Mouse (Mus musculus) T-helper 2 cell (primary cell): ENCODE data around the gene Gm15448.
"Not testable (repeated sequence)": the region's sequence is repeated elsewhere in the genome, so short reads cannot be mapped to it uniquely, and the experiment has no call there.

Source experiments
- in situ Hi-C: fragments of 300-600 bp; cut with MboI, MseI; formaldehyde crosslinking; loops from one replicate; pipeline ENCODE4 v1.15.1; 2025; ENCODE audit warnings: high pct_unique_total_duplicates

The Gm15448 gene

DNA sequence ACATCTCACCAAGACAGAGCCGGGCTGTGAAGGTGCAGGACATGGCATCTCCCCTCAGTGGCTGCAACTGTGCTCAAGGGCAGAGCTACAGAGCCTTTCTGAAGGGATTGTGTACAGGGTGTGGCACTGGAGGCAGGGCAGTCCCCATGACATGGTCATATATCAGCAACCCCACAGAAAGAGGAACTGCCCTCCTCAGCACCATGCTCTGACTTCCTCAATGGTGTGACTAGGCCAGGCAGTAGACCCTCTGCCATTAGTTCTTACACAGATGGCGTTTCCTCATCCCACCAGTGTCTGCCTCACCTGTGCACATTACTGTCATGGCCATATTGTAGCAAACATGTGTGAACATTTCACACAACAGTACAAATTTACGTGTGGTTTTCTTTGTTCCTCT, at the start of gene Gm15448:
TSS of gene Gm15448 (minus strand) at position 89 of the 400 bp plus-strand sequence.
- in situ Hi-C loops = loop anchor here (25.0 kb wide), 1 partner anchor 213 kb away; the partner anchor contains the start of genes Ndufa3 and Oscar

DNA sequence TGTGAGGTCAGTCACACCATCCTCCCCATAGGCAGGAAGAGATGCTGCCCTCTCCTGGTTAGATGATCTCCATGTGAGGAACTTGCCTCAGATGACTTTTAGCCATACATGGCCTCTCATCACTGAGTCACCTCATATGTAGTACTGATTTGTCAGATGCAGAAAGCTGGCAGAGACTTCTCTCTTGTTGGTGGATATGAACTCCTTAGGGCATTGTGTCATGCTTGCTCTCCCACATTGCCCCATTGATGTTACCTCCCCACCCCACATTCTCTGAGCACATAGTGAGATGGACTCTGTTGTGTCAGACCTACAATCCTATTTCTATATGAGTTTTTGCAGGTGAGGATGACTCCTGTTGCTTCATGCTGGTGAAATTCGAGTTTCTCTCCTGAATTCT, 49.5 kb upstream of the Gm15448 start:
- in situ Hi-C loops = not testable (repeated sequence)

DNA sequence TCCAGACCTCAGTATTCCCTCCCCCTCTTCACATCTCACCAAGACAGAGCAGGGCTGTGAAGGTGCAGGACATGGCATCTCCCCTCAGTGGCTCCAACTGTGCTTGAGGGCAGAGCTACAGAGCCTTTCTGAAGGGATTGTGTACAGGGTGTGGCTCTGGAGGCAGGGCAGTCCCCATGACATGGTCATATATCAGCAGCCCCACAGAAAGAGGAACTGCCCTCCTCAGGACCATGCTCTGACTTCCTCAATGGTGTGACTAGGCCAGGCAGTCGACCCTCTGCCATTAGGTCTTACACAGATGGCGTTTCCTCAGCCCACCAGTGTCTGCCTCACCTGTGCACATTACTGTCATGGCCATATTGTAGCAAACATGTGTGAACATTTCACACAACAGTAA, 19.5 kb upstream of the Gm15448 start, which contains the start of gene Pira2:
TSS of gene Pira2 (minus strand) at position 101 of the 400 bp plus-strand sequence.
- in situ Hi-C loops = loop anchor here (5.0 to 25.0 kb wide), 2 partner anchors 67 to 233 kb away; partner anchors contain the start of genes Ndufa3 and Oscar

DNA sequence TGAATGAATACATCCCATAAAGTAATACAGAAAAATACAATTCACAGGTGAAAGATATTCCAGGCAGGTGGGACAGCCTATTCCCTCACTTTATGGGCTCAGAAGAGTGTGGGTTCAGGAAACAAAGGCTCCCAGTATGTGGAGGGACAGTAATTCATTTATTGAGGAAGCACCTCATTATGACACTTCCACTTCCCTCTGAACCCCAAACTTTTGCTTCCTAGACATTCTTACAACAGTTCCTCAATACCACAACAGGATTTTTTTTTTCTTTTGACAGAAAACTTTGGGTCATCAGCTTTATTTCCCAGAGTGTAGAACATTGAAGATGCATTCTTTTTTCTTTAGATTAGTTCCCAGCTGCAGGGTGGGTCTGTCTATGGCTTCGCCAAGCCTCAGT, 12.4 kb upstream of the Gm15448 start:
- in situ Hi-C loops = loop anchor here (25.0 kb wide), 1 partner anchor 226 kb away; the partner anchor contains the start of genes Ndufa3 and Oscar

DNA sequence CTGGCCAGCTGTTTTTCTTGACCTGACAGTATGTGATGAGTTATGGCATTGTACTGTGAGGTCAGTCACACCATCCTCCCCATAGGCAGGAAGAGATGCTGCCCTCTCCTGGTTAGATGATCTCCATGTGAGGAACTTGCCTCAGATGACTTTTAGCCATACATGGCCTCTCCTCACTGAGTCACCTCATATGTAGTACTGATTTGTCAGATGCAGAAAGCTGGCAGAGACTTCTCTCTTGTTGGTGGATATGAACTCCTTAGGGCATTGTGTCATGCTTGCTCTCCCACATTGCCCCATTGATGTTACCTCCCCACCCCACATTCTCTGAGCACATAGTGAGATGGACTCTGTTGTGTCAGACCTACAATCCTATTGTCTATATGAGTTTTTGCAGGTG, 5.1 kb upstream of the Gm15448 start:
- in situ Hi-C loops = loop anchor here (5.0 to 25.0 kb wide), 2 partner anchors 103 to 218 kb away; partner anchors contain the start of genes Ndufa3 and Oscar

DNA sequence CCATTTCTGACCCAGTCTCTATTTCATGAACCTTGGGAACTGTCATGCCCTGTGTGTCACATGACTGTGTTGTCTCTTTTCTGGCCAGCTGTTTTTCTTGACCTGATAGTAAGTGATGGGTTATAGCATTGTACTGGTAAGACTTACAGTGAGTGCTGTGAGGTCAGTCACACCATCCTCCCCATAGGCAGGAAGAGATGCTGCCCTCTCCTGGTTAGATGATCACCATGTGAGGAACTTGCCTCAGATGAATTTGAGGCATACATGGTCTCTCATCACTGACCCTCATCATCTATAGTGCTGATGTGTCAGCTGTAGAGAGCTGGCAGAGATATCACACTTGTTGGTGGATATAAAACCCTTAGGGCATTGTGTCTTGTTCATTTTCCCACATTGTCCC, 13.6 kb downstream of the Gm15448 start:
- in situ Hi-C loops = loop anchor here (10.0 kb wide), 1 partner anchor 53 kb away; no protein-coding TSS in a partner anchor

DNA sequence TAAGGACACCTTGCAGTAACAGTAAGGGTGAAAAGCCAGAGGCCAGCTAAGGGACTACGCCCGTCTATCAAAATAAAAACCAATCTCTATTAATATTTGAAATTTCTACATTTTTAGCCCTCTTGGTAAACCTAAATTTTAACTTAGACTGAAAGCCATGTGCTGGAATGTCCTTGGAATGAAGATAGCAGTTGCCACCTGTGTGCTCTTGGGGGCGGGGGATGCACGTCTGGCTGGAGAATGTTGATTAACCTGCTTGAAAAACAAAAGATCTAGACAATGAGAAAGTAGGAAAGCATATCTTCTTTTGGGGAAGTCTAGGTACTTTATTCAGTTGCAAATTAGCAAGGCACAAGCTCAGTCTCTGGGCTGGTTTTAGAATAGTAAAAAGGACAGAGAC, 22.6 kb downstream of the Gm15448 start:
- in situ Hi-C loops = not testable (repeated sequence)

DNA sequence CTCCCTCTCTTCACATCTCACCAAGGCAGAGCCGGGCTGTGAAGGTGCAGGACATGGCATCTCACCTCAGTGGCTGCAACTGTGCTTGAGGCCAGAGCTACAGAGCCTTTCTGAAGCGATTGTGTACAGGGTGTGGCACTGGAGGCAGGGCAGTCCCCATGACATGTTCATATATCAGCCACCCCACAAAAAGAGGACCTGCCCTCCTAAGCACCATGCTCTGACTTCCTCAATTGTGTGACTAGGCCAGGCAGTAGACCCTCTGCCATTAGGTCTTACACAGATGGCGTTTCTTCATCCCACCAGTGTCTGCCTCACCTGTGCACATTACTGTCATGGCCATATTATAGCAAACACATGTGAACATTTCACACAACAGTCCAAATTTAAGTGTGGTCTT, 25.5 kb downstream of the Gm15448 start:
- in situ Hi-C loops = not testable (repeated sequence)

DNA sequence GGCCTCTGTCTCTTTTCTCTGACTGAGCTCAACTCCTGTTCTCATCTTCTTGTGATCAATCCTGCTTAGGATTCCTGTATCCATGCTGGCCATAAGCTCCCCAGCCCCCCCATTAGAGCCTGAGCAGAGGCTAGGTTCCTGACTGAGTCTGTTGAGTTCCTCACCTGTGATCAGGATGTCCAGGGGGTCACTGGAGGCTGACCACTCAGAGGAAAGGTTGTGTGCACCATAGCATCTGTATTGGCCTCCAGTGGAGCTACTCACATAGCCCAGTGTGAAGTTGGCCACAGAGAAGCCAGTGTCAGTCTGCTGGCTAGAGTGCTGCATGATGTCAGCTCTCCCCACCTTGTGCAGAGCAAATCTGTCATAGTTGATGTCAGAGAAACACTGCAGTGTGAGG, 29.2 kb downstream of the Gm15448 start:
- in situ Hi-C loops = not testable (repeated sequence)
